Mouse (Mus musculus) spleen, adult 2 months (tissue): ENCODE measurements around the gene Tmem144.

Source experiments
- CTCF ChIP-seq: fragments of 200-500 bp; IDR thresholded peaks from 2 replicates; pipeline ENCODE4 v1.5.1; 2011; ENCODE audit warnings: mild to moderate bottlenecking, inconsistent platforms; ENCODE audit not compliant: insufficient read depth, insufficient read length, insufficient replicate concordance; ENCODE audit errors: extremely low read depth
- POLR2A ChIP-seq: fragments of 200-500 bp; IDR thresholded peaks from 2 replicates; pipeline ENCODE4 v1.6.1; 2011; ENCODE audit warnings: low read depth, low read length, inconsistent platforms

- TF ChIP-seq POLR2A (no peak), CTCF (no peak)
These were observed 3.7 kb downstream of the Tmem144 start for GRCm38 (mm10) chr3:79848841-79849240.
